Mouse (Mus musculus): Measurements from ENCODE around the gene Nek9.
A peak's percentile ranks its signal among the peaks of the same experiment; 100 is the strongest.

The Nek9 gene

GRCm38 (mm10) chr12:85339243-85339729 is at the start of gene Nek9:
Gene Nek9 (minus strand): TSS chr12:85339362.
- peak; percentile 93 to 95 for DNase-seq

- peak in 1 of 2 experiments; percentile 11 for DNase-seq
Observed at GRCm38 (mm10) chr12:85385995-85386375, 46.8 kb upstream of the Nek9 start.

GRCm38 (mm10) chr12:85385329-85385994 is 46.3 kb upstream of the Nek9 start:
- peak in 1 of 2 experiments; percentile 45 for DNase-seq

DNA sequence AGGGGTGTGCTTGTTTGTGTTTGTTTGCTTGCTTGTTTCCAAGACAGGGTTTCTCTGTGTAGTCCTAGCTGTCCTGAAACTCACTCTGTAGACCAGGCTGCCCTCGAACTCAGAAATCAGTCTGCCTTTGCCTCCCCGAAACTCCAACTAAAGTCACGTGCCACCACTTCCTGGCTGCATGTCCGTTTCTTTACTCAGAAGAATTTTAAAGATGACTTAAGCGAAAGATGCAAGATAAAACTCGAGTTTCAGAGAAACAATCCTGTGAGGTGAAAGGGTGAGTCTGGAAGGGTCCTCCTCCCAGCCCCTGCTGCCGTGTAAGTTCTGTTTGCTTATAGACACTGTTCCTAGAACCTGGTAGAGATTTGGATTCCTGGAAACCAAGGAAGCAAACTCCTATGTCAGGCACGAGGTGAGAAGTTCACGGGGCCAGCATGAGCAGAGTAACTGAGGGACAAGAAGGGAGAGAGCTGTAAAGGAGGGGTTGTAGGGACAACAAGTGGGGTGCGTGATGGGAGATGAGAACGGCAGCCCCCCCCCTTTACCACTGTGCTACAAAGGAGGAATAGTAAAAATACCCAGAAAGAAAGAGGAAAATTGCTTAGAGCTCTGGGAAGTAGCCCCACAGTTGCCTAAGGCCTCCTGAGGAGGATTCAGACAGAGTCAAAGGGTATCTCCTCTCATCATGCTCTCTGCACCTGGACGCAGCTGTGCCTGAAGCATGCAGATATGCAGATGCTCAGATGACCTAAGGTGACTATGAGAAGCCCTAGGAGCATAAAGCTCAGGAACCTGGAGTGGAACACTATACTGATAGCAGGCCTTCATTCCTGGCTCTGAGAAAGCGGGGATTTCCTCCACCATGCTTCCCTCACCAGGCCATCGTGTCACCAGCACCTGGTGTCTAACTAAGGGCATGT is 43.9 kb upstream of the Nek9 start:
- DNase-seq, result peak in 1 of 2 experiments; percentile 4

DNA sequence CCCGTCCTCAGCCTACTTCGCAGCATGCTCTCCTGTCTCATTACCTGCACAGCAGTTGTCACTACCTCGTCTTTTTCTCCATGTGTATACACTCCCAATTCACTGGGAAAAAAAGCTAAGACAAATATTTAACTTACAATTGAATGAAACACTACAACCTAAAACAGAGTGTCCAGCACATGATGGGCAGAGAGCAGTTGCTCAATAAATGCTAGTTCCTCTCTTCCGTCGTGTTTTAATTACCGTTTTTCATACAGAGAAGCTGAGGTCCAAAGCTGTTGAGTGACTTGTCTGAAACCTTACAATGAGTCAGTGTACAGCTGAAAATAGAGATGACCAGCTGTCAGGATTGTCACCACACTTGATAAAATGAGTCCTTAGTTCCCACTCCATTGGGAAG is 42.4 kb upstream of the Nek9 start:
- DNase-seq, result no peak

GRCm38 (mm10) chr12:85380942-85381341 is 41.8 kb upstream of the Nek9 start:
- no peak for DNase-seq

GRCm38 (mm10) chr12:85380308-85380707 is 41.1 kb upstream of the Nek9 start:
- no peak for DNase-seq

DNA sequence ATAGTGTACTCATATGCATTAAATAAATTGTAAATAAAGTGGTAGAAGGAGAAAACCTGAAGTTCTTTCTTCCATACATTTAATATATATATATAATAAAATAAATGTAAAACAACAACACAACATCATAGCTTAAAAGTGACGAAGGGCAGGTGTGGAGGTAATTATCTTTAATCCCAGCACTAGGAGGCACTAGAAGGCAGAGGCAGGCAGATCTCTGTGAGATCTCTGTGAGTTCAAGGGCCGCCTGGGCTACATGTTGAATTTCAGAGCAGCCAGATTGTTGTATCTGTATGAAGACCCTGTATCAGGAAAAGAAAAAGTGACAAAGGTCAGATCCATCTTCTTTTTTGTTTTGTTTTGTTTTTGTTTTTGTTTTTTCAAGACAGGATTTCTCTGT is 39.1 kb upstream of the Nek9 start:
- no peak for DNase-seq

DNA sequence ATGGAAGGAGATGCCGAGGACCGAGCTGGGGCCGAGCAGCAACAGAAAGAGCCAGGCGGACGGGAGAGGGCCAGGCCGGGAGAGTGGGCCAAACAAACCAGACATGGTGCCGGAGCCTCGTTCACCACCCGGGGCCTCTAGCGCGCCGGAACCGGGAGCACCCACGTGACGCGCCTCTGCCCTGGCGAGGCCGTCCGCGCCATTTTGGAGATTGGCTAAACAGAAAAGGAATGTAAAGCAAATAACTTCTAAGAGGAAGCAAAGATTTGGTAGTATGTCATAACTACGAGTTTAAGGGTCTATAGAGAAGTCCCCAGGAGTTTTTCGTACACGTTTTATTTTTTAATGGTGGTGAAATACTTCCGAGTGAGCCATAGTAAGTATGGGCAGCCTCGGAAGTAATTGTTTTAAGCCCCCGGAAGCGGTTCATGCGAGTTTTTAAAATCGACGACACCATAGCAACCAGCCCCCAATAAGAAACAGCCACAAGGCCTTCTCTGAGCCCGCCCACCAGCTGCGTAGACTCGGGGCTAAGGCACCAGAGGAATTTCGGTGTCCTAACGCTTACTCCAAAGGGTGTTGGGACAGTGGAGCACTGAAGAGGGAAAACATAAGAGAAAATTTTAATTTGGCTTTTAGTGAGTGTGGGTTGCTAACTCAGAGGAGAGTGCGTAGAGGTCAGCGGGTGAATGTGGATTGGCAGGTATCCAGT is 35.6 kb upstream of the Nek9 start, which contains the start of gene Tmed10:
Tmed10 (minus strand) TSS at position 287 of the 712 bp plus-strand sequence.
- DNase-seq, result peak; percentile 94 to 96

DNA sequence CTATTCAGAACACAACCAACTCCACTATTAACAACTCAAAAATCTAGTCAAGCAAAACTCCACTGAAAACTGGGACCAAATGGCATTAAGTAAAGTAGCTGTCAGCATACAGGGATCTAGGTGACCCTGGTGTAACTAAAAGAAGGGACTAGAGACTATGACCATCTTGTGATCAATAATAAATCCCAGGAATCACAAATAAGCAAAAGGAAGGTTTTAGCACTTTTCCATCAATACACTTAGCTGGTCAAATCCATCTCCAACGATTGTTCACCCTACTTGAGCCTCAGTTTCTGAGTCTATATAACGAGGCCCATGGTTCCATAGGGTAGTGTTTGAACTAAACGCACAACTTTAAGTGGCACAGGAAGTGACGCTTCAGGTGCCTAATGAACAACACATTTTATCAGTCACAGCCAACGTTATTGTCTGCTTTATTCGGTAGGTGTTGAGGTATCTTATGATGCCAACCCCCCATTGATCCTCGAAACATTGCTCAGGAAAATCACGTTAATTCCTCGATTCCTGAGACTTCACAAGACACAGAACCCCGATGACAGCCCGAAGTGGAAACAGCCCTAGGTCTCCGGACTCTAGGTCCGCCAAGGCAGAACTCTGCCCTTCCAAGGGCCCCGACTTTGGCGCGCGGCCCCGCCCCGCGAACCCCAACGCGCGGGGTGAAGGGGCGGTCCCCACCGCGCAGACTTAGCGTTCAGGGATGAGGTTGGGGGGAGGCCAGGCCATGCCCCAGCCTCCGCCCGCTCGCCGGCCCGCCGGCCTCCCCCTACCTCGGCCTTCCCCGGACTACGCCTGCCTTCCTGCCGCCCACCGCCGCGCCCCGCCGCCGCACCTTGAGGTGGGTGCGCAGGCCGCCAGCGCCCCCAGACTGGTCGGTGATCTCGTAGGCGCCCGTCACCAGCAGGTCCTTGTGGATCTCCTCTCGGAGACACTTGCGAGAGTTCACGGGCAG is 34.7 kb upstream of the Nek9 start:
- peak; percentile 79 to 82 for DNase-seq

GRCm38 (mm10) chr12:85372068-85372665 is 33.0 kb upstream of the Nek9 start:
- no peak for DNase-seq

GRCm38 (mm10) chr12:85368441-85369063 is 29.4 kb upstream of the Nek9 start:
- DNase-seq, result peak in 1 of 2 experiments; percentile 66

DNA sequence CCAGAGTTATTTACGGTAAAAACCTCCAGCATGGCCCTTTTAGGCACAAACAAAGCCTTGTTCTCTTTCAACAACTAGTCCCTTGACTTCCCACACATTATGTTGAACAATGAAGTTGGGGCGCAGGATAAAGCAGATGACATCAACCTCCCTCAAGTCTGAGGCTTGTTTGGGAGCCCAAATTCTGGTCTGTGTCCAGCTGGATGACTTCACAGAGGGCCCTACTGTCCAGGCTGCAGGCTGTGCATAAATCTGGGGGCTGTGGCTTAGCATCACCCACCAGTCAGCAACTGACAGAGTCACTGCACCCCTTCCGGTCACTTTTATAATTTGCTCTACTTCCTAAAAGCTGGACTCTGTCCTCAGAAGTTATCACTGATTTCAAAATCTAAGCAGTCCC is 27.1 kb upstream of the Nek9 start:
- no peak for DNase-seq

- DNase-seq, result no peak
Observed at GRCm38 (mm10) chr12:85362510-85362909, 23.3 kb upstream of the Nek9 start.

GRCm38 (mm10) chr12:85361580-85361979 is 22.4 kb upstream of the Nek9 start:
- DNase-seq, result no peak

DNA sequence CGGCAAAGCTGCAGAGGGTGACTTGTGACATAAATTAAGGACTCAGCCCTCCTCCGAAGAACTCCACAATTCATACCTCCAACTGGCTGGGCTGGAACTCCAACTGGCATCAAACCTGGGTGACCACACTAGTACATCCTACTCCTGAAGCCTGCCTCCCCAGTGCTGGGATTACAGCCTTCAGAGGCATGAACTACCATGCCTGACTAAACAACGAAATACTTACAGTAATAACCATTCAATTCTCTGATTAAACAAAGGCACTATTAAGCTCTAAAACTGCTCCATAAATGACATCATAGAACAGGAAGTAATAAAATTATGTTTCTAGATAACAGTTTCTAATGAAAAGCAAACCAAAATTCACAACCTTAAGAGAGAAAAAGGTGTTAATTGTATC is 22.0 kb upstream of the Nek9 start:
- DNase-seq, result no peak

GRCm38 (mm10) chr12:85354061-85354460 is 14.9 kb upstream of the Nek9 start:
- DNase-seq, result no peak

DNA sequence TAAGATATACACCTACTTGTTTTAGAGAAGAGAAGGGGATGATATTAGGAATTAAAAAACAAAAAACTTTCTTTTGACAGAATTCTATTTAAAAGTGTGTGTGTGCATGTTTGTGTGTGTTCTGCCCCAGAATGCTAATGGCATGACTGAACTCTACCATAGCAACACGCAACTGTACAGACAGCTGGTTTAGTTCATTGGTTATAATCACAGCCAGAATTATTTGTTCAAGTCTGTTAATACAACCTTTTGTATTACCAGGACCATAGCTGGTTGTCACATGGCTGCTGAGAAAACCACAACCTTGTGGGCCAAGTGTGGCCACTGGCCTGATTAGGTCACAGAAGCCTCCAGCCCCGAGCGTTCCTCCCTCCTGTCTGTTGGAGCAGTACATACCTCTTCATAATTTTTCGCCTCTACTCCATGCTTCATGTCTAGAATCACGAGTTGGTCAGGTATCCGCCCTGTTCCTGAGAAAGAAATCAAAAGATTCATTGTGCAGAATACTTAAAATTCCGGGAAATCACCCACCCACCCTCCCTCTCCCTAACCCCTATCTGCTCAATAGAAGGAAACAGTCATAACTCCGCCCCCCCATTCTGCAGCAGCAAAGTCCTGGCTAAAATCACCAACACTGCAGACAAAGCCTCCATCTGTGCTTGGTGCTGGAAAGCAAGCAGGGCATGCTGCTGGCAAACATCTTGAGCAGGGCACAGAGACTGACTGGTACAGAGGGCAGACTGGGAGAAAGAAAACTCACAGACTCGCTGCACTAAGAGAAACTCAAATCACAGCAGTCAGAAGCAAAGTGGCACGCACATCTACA is 11.5 kb upstream of the Nek9 start:
- peak; percentile 32 to 33 for DNase-seq

DNA sequence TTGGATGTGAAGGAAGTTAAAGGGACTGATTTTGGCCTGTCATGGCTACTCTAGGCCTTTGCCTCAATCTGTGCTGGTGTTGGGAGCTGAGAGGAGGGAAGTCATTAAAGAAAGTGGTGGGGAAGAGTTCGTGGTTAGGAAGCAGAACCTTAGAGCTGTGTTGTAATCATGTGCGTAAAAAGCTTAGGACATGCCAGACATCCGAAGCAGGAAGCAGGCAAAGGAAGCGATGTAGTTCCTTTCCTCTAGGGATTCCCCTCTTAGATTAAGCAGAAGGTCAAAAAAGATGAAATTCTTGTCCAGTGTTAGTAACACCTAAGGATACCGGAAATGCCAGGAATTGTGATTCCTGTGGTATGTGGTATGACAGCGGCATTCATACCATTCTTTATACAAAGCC is 9.2 kb upstream of the Nek9 start:
- peak; percentile 34 to 43 for DNase-seq

DNA sequence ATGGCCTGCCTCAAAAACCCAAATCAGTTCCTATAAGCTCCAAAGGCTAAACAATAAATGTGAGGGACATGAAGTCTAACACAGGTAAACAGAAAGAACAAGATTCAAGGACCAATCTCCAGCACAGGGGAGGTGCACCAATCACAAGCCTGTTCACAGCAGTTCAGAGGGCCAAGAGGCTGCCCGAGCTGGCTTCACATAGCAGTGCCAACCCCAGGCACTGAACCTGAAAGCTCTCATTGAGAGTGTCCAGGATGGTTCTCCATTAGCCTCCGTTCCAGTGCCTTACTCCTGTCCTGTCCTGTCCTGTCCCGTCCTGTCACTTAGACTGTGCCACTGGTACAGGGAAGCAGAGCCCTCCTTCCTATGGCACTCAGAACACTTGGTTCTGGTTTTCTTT is 8.0 kb upstream of the Nek9 start:
- DNase-seq, result no peak

Data from lung, adult 18-20 months (tissue).